Mouse (Mus musculus) heart, embryonic 13.5 days (tissue): ENCODE results near the gene Sptbn4. TPM values are rescaled to one million over a fixed set of nuclear protein-coding genes. Genes with fewer than 3 reads are reported as not detected.

ENCODE experiments used
- ATAC-seq: fragments of 200-750 bp; cut with Nextera tagmentation; 2 replicates; pipeline ENCODE4 v1.8.0; 2017; ENCODE audit warnings: moderate TSS enrichment; ENCODE audit not compliant: insufficient number of reproducible peaks, low FRiP score, low TSS enrichment; ENCODE audit errors: extremely low read depth
- H3K27ac ChIP-seq: fragments of 300-500 bp; sonication (generic); replicated peaks from 2 replicates; pipeline ENCODE4 v1.5.1; 2015; ENCODE audit warnings: moderate library complexity, mild to moderate bottlenecking, inconsistent platforms
- H3K27me3 ChIP-seq: fragments of 300-500 bp; sonication (generic); replicated peaks from 2 replicates; pipeline ENCODE4 v1.6.1; 2015; ENCODE audit warnings: mild to moderate bottlenecking, inconsistent platforms
- H3K36me3 ChIP-seq: fragments of 300-500 bp; sonication (generic); 2 replicates; pipeline ENCODE4 v1.6.1; 2015; ENCODE audit warnings: mild to moderate bottlenecking, inconsistent platforms
- H3K4me1 ChIP-seq: fragments of 300-500 bp; sonication (generic); 2 replicates; pipeline ENCODE4 v1.6.1; 2015; ENCODE audit warnings: inconsistent platforms
- H3K4me2 ChIP-seq: fragments of 300-500 bp; sonication (generic); 2 replicates; pipeline ENCODE4 v1.6.1; 2015; ENCODE audit warnings: inconsistent platforms, mild to moderate bottlenecking, moderate library complexity
- H3K4me3 ChIP-seq: fragments of 300-500 bp; sonication (generic); 2 replicates; pipeline ENCODE4 v1.5.1; 2015; ENCODE audit warnings: moderate library complexity, mild to moderate bottlenecking, inconsistent platforms
- H3K9ac ChIP-seq: fragments of 300-500 bp; sonication (generic); 2 replicates; pipeline ENCODE4 v1.6.1; 2015; ENCODE audit warnings: inconsistent platforms, mild to moderate bottlenecking, moderate library complexity
- H3K9me3 ChIP-seq: fragments of 300-500 bp; sonication (generic); 2 replicates; pipeline ENCODE4 v1.6.1; 2016; ENCODE audit warnings: inconsistent platforms
- WGBS: fragments of 180-500 bp; shearing (Covaris S2); methylation state at CpG from one replicate; pipeline ENCODE4 v1.1.7; 2015; ENCODE audit warnings: mixed read lengths; 5-methylcytosine and 5-hydroxymethylcytosine counted together
- polyA plus RNA-seq: library from polyadenylated mRNA; unstranded; fragments of >200 nt; fragmentation: Nextera tagmentation; extraction: Ambion mirVana; gene quantifications from 2 replicates; pipeline ENCODE4 v1.2.1, GENCODE M21; 2015

Gene Sptbn4
- polyA plus RNA-seq, 1 experiment from 2014 or later, result 0.13 TPM

- Histone ChIP-seq H3K27me3 (peaks cover 23% of the 10 kb centered on the region), H3K4me1 (peaks cover 42% of the 10 kb centered on the region), H3K9me3 (no peaks in the 10 kb centered on the region), H3K36me3 (no peaks in the 10 kb centered on the region), H3K4me2 (no peak overlapping the region), H3K9ac (no peak overlapping the region), H3K4me3 (no peak overlapping the region), H3K27ac (no peak overlapping the region)
- no peak for ATAC-seq
- WGBS, result 69% methylated on average over 2 of the region's 2 CpGs
Measured at GRCm38 (mm10) chr7:27359162-27359561, 88.3 kb downstream of the Sptbn4 start.

- peaks cover 7% of the 10 kb centered on the region for H3K27me3 ChIP-seq
- peak overlapping the region; percentile 90 for H3K4me2 ChIP-seq
- H3K9ac ChIP-seq, result peak overlapping the region; percentile 80; the same call in 1 of the 2 replicates
- H3K4me1 ChIP-seq, result peaks cover 38% of the 10 kb centered on the region
- H3K36me3 ChIP-seq, result peaks cover 9% of the 10 kb centered on the region
- peak overlapping the region; percentile 86 for H3K27ac ChIP-seq
- 18% methylated on average over 3 of the region's 3 CpGs for WGBS
- peak overlapping the region; percentile 78 for H3K4me3 ChIP-seq
- H3K9me3 ChIP-seq, result no peaks in the 10 kb centered on the region
- ATAC-seq, result no peak
Measured at GRCm38 (mm10) chr7:27357595-27357978, 89.9 kb downstream of the Sptbn4 start.

- WGBS, result under 1% methylated on average over 27 of the region's 27 CpGs
- peak within 1 kb of the TSS; percentile 78 for H3K4me3 ChIP-seq
- H3K9ac ChIP-seq, result peak within 1 kb of the TSS; percentile 80
- H3K9me3 ChIP-seq, result no peaks in the 10 kb centered on the region
- H3K27me3 ChIP-seq, result peaks cover 3% of the 10 kb centered on the region
- H3K4me1 ChIP-seq, result peaks cover 38% of the 10 kb centered on the region
- ATAC-seq, result no peak
- peak within 1 kb of the TSS; percentile 86 for H3K27ac ChIP-seq
- H3K4me2 ChIP-seq, result peak within 1 kb of the TSS; percentile 90
- peaks cover 15% of the 10 kb centered on the region for H3K36me3 ChIP-seq
Measured at GRCm38 (mm10) chr7:27356861-27357594, 90.5 kb downstream of the Sptbn4 start, which contains the start of gene Gm20479. Gm20479 (minus strand) TSS chr7:27357419.

- H3K4me3 ChIP-seq, result peak overlapping the region; percentile 78
- peaks cover 23% of the 10 kb centered on the region for H3K36me3 ChIP-seq
- H3K9ac ChIP-seq, result peak overlapping the region; percentile 80
- ATAC-seq, result 0 out of 2 replicates have a peak, but pooled peaks have one; percentile 17
- H3K4me2 ChIP-seq, result peak overlapping the region; percentile 90
- under 1% methylated on average over 16 of the region's 16 CpGs for WGBS
- H3K27me3 ChIP-seq, result no peaks in the 10 kb centered on the region
- H3K9me3 ChIP-seq, result no peaks in the 10 kb centered on the region
- peak overlapping the region; percentile 86 for H3K27ac ChIP-seq
- H3K4me1 ChIP-seq, result peaks cover 37% of the 10 kb centered on the region
Measured at GRCm38 (mm10) chr7:27356248-27356647, 91.2 kb downstream of the Sptbn4 start.

- WGBS, result under 1% methylated on average over 33 of the region's 34 CpGs
- peak; percentile 81 for ATAC-seq
Measured at GRCm38 (mm10) chr7:27355745-27356240, 91.7 kb downstream of the Sptbn4 start, which contains the start of gene Shkbp1. Shkbp1 (minus strand) TSS chr7:27356019.

GRCm38 (mm10) chr7:27355261-27355660 lies 92.2 kb downstream of the Sptbn4 start:
- Histone ChIP-seq H3K27me3 (no peaks in the 10 kb centered on the region), H3K36me3 (peaks cover 29% of the 10 kb centered on the region), H3K4me3 (peak overlapping the region; percentile 78), H3K4me1 (peaks cover 31% of the 10 kb centered on the region), H3K9ac (peak overlapping the region; percentile 85), H3K9me3 (no peaks in the 10 kb centered on the region), H3K4me2 (peak overlapping the region; percentile 90), H3K27ac (peak overlapping the region; percentile 86; the same call in 1 of the 2 replicates)
- 8% methylated on average over 14 of the region's 14 CpGs for WGBS
- no peak for ATAC-seq

More at GRCm38 (mm10) chr7:27355745-27356240, 91.7 kb downstream of the Sptbn4 start, which contains the start of gene Shkbp1:
- Histone ChIP-seq H3K27me3 (no peaks in the 10 kb centered on the region), H3K9me3 (no peaks in the 10 kb centered on the region), H3K4me3 (peak within 1 kb of the TSS; percentile 78), H3K9ac (peak within 1 kb of the TSS; percentile 85), H3K4me1 (peaks cover 33% of the 10 kb centered on the region), H3K4me2 (peak within 1 kb of the TSS; percentile 90), H3K36me3 (peaks cover 24% of the 10 kb centered on the region), H3K27ac (peak within 1 kb of the TSS; percentile 86)

GRCm38 (mm10) chr7:27354783-27355182 lies 92.7 kb downstream of the Sptbn4 start:
- peaks cover 31% of the 10 kb centered on the region for H3K4me1 ChIP-seq
- no peak for ATAC-seq
- 38% methylated on average over 4 of the region's 4 CpGs for WGBS
- H3K9ac ChIP-seq, result peak overlapping the region; percentile 85
- no peaks in the 10 kb centered on the region for H3K9me3 ChIP-seq
- peak overlapping the region; percentile 90 for H3K4me2 ChIP-seq
- H3K36me3 ChIP-seq, result peaks cover 32% of the 10 kb centered on the region
- H3K27ac ChIP-seq, result no peak overlapping the region
- H3K4me3 ChIP-seq, result peak overlapping the region; percentile 78
- H3K27me3 ChIP-seq, result no peaks in the 10 kb centered on the region

- Histone ChIP-seq H3K4me2 (peak overlapping the region; percentile 90), H3K4me1 (peaks cover 31% of the 10 kb centered on the region), H3K36me3 (peaks cover 32% of the 10 kb centered on the region), H3K4me3 (peak overlapping the region; percentile 78; the same call in 1 of the 2 replicates), H3K27me3 (no peaks in the 10 kb centered on the region), H3K9me3 (no peaks in the 10 kb centered on the region), H3K27ac (no peak overlapping the region), H3K9ac (no peak overlapping the region)
- 24% methylated on average over 6 of the region's 6 CpGs for WGBS
- ATAC-seq, result no peak
Measured at GRCm38 (mm10) chr7:27354144-27354543, 93.3 kb downstream of the Sptbn4 start.

GRCm38 (mm10) chr7:27345444-27345843 lies 102.0 kb downstream of the Sptbn4 start:
- H3K36me3 ChIP-seq, result peaks cover 67% of the 10 kb centered on the region

GRCm38 (mm10) chr7:27342595-27342994 lies 104.9 kb downstream of the Sptbn4 start:
- Histone ChIP-seq H3K27ac (no peak overlapping the region), H3K4me3 (no peak overlapping the region), H3K4me1 (peaks cover 3% of the 10 kb centered on the region), H3K9me3 (no peaks in the 10 kb centered on the region), H3K9ac (no peak overlapping the region), H3K27me3 (peaks cover 28% of the 10 kb centered on the region), H3K4me2 (no peak overlapping the region), H3K36me3 (peaks cover 47% of the 10 kb centered on the region)
- WGBS, result 40% methylated on average over 4 of the region's 4 CpGs
- ATAC-seq, result no peak

More at GRCm38 (mm10) chr7:27345444-27345843, 102.0 kb downstream of the Sptbn4 start:
- Histone ChIP-seq H3K4me3 (no peak overlapping the region), H3K9ac (no peak overlapping the region), H3K4me2 (no peak overlapping the region), H3K9me3 (no peaks in the 10 kb centered on the region), H3K27me3 (peaks cover 1% of the 10 kb centered on the region; the same call in 1 of the 2 replicates), H3K27ac (no peak overlapping the region), H3K4me1 (no peaks in the 10 kb centered on the region)
- no peak for ATAC-seq
- 22% methylated on average over 6 of the region's 6 CpGs for WGBS

GRCm38 (mm10) chr7:27339519-27339918 lies 108.0 kb downstream of the Sptbn4 start:
- H3K27me3 ChIP-seq, result peaks cover 57% of the 10 kb centered on the region
- no peak overlapping the region for H3K9ac ChIP-seq
- H3K4me2 ChIP-seq, result no peak overlapping the region
- peaks cover 24% of the 10 kb centered on the region for H3K36me3 ChIP-seq
- no peak for ATAC-seq
- H3K4me3 ChIP-seq, result no peak overlapping the region
- H3K9me3 ChIP-seq, result no peaks in the 10 kb centered on the region
- H3K27ac ChIP-seq, result no peak overlapping the region
- WGBS, result 31% methylated on average over 7 of the region's 7 CpGs
- H3K4me1 ChIP-seq, result peaks cover 28% of the 10 kb centered on the region
